Mouse (Mus musculus) skeletal muscle tissue, postnatal 0 days (tissue): ENCODE data around the gene Tacr1. TPM values are rescaled to one million over a fixed set of nuclear protein-coding genes. Genes with fewer than 3 reads are reported as not detected.

Source experiments
- polyA plus RNA-seq: library from polyadenylated mRNA; unstranded; fragments of >200 nt; fragmentation: Nextera tagmentation; extraction: Ambion mirVana; gene quantifications from 2 replicates; pipeline ENCODE4 v1.2.1, GENCODE M21; 2015

The Tacr1 gene
- 0.09 and 0.33 TPM in 2 replicates for polyA plus RNA-seq

DNA sequence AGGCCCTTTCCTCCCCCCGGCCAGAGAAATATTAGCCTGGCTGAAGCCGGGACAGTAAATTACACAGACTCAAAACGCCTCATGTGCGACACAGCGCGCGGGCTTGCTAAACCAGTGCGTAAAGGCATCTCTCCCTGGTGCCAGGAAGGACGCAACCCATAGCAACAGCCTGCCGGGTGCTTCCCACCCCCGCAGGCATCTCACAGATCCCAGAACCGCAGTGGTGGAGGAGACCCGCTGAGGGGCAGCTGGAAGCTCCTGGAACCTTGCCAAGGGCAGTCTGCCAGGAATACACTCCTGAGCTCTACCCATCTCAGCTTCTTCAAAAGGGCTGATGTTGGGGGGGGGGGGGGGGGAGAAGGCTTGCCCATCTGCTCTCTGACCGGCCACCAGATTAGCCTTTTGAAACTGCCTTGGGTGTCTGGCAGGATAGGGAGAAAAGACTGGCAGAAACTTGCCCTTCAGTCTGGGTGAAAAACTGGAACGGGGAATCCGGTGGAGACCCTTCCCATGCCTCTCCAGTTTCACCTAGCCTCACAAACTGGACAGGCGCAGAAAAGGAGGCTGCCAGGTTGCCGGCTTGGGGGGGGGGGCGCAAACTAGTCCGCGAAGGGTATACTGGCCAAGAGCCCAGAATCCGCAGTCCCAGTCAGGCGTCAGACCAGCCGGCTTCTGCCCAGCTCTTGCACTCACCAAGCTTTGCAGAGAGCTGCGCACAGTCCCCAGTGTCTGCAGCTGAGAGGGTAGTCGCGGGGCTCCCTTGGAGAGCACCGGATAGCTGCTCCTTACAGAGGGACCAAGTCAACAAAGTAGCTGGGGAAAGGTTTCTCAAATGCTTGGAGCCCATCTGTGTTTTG lies at the start of gene Tacr1:
Gene Tacr1 (plus strand): TSS at position 740 of the 857 bp plus-strand sequence.

